Mouse (Mus musculus) E14TG2a.4 (cell line): Measurements from ENCODE around the gene Sirt5.

Experiments used
- H3K27me3 ChIP-seq: 2 replicates; pipeline ENCODE4 v1.6.1; 2014; ENCODE audit warnings: low read length, control low read depth; ENCODE audit not compliant: insufficient read depth
- H3K36me3 ChIP-seq: 2 replicates; pipeline ENCODE4 v1.6.1; 2014; ENCODE audit warnings: low read length, control low read depth; ENCODE audit not compliant: insufficient read depth
- H3K4me1 ChIP-seq: replicated peaks from 2 replicates; pipeline ENCODE4 v1.6.1; 2014; ENCODE audit warnings: low read depth, low read length, control low read depth
- H3K4me3 ChIP-seq: replicated peaks from 2 replicates; pipeline ENCODE4 v1.5.1; 2014; ENCODE audit warnings: mild to moderate bottlenecking, low read length
- H3K9me3 ChIP-seq: 2 replicates; pipeline ENCODE4 v1.6.1; 2014; ENCODE audit warnings: low read length, control low read depth
- CTCF ChIP-seq: conservative IDR thresholded peaks from 2 replicates; pipeline ENCODE4 v1.5.1; 2014; ENCODE audit warnings: low read length
- NANOG ChIP-seq: IDR thresholded peaks from 2 replicates; pipeline ENCODE4 v1.6.1; 2014; ENCODE audit warnings: borderline replicate concordance, low read length, mixed read lengths
- POU5F1 ChIP-seq: IDR thresholded peaks from 2 replicates; pipeline ENCODE4 v1.6.1; 2014; ENCODE audit warnings: low read length, borderline replicate concordance

Gene Sirt5

DNA sequence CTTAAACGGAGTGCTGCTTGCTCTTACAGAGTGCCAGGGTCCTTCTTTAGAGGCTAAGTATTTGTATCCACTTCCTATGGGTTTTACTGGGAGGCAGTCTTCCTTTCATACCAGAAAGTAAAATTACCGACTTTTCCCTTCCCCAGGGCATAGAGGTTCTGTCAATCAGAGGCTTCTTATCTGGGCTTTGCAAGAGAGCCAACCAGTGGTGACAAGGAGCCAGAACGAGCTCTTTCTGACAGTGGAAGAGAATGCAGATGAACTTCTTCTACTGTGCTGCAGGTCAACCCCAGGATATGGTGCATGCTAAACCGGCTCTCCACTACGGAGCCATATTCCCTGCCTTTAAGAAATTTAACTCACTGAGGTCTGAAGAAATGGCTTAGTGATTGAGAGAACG, 4.8 kb upstream of the Sirt5 start:
- Histone ChIP-seq H3K4me3 (no peak overlapping the region), H3K27me3 (peaks cover 26% of the 10 kb centered on the region), H3K4me1 (peaks cover 7% of the 10 kb centered on the region; the same call in 1 of the 2 replicates), H3K9me3 (no peaks in the 10 kb centered on the region), H3K36me3 (no peaks in the 10 kb centered on the region)
- TF ChIP-seq CTCF (no peak), POU5F1 (no peak), NANOG (no peak)

DNA sequence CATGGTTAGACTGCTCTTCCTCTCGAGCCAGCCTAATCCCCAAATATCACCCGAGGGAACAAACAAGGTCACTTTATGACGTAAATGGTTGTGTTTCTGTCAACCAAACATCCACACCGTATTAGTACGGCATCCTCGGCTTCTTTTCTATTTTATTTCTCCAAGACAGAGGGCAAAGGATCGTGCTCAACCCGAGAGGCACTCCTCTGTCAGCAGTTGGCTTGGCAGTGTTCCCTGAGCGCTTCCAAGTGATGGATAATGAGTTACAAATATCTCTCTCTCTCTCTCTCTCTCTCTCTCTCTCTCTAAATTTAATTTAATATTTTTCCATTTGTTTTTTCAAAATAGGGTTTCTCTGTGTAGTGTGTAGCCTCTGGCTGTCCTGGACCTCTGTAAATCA, 2.9 kb upstream of the Sirt5 start:
- H3K36me3 ChIP-seq: no peaks in the 10 kb centered on the region
- no peak overlapping the region for H3K4me3 ChIP-seq
- no peaks in the 10 kb centered on the region for H3K9me3 ChIP-seq
- H3K27me3 ChIP-seq: peaks cover 19% of the 10 kb centered on the region
- TF ChIP-seq POU5F1 (no peak), CTCF (no peak), NANOG (no peak)
- peaks cover 15% of the 10 kb centered on the region for H3K4me1 ChIP-seq

DNA sequence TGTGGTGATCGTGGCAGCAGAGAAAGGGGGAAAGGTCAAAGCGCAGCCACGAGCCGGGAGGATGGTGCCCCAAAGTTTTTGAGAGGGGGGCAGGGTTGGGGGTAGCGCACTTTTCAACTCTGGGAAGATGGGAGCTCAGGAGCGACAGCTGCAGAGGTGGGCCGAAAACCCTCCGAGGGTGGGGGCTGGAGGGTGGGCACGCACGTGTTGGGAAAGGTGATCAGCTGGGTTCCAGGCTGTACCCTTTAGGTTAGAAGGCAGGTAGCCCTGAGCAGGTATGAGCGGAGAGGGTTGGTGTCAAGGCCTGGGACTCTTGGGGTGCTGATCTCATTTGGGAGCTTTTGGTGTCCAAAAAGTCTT, 509 bp downstream of the Sirt5 start:
- peaks cover 15% of the 10 kb centered on the region for H3K4me1 ChIP-seq
- peak overlapping the region; percentile 84 for H3K4me3 ChIP-seq
- H3K36me3 ChIP-seq: 0 out of 2 replicates have a peak, but pooled peaks cover under 1% of the 10 kb centered on the region
- peaks cover 12% of the 10 kb centered on the region for H3K27me3 ChIP-seq
- TF ChIP-seq POU5F1 (no peak), CTCF (no peak), NANOG (no peak)
- no peaks in the 10 kb centered on the region for H3K9me3 ChIP-seq

DNA sequence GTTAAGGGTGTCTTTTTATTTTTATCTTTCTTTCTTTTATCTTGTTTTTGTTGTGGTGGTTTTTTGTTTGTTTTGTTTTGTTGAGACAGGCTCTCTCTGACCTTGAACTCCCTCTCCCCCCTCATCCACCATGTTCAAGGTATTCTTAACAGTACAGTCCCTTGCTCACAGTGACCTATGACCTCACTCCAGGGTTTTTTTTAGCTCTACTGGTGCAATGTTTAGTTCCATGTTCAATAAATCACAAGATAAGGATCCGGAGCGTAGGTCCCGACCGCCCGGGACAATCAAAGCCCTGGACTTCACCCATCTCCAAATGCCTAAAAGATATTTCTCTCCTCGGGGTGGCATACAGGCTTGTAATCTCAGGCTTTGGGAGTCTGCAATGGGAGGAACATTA, 4.8 kb downstream of the Sirt5 start:
- Histone ChIP-seq H3K27me3 (no peaks in the 10 kb centered on the region), H3K4me1 (peaks cover 22% of the 10 kb centered on the region), H3K36me3 (peaks cover 16% of the 10 kb centered on the region; the same call in 1 of the 2 replicates), H3K4me3 (no peak overlapping the region), H3K9me3 (no peaks in the 10 kb centered on the region)
- no peak for TF ChIP-seq NANOG
- TF ChIP-seq CTCF: no peak
- no peak for TF ChIP-seq POU5F1

DNA sequence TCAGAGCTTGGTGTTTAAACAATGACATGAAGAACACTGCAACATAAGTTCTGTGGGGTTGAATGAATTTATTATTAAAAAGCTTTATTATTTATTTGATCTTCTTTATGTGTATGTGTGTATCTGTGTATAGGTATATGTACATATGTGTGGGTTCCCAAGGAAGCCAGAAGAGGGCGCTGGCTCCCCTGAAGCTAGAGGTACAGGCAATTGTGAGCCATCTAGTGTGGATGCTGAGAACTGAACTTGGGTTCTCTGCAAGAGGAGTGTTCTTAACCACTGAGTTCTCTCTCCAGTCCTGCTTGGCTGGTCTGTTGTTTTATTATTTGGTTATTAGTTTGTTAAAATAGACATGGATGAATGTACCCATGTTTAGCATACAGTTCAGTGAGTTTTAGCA, 7.6 kb downstream of the Sirt5 start:
- Histone ChIP-seq H3K9me3 (peaks cover 5% of the 10 kb centered on the region; the same call in 1 of the 2 replicates), H3K4me3 (no peak overlapping the region), H3K36me3 (peaks cover 30% of the 10 kb centered on the region), H3K4me1 (peaks cover 15% of the 10 kb centered on the region), H3K27me3 (no peaks in the 10 kb centered on the region)
- peak; percentile 60 for TF ChIP-seq CTCF
- TF ChIP-seq POU5F1: no peak

DNA sequence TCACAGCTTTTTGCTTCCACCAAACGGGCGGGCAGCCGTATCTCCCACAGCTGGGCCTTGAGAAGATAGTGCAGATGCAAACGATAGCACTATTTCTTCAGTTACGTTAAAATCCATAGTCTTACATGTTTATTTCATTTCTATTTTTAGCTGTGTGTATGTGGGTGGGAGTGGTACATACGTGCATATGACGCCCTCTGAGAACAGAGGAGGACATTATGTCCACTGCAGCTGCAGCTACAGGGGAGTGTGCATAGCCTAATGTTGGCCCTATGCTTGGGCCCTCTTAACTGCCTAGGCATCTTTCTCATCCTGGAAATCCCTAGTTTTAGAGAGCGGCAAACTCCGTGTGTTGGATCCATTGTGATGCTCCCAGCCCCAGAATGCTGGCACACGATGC, 8.9 kb downstream of the Sirt5 start:
- Histone ChIP-seq H3K36me3 (peaks cover 31% of the 10 kb centered on the region), H3K9me3 (peaks cover 7% of the 10 kb centered on the region; the same call in 1 of the 2 replicates), H3K4me3 (no peak overlapping the region), H3K27me3 (no peaks in the 10 kb centered on the region), H3K4me1 (peaks cover 15% of the 10 kb centered on the region)
- TF ChIP-seq NANOG (no peak), POU5F1 (no peak), CTCF (no peak)

DNA sequence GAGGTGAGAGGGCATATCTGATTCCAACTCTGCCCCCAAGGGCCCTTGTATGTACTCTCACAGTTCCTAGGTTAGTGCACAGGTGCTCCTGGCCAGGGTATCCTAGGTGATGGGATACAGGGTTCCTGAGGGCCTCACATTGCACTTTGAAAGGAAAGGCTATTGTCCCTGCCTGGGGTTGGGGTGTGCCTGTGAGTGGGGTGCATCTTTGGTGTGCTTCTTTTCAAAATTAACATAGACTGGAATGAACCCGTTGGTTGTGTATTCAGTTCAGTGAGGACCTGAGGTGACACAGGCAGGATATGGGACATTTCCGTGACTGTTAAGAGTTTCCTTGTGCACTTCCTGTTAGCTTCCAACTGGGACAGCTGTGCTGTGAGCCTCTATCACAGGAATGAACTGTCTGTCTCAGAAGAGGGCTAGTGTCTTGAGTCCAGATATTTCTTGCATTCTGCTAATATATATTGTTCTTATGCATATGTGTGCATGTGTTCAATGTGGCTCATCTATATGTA, 9.7 kb downstream of the Sirt5 start:
- Histone ChIP-seq H3K36me3 (peaks cover 31% of the 10 kb centered on the region), H3K4me3 (no peak overlapping the region), H3K27me3 (no peaks in the 10 kb centered on the region), H3K4me1 (peaks cover 15% of the 10 kb centered on the region), H3K9me3 (peaks cover 7% of the 10 kb centered on the region; the same call in 1 of the 2 replicates)
- TF ChIP-seq CTCF (no peak), NANOG (no peak), POU5F1 (no peak)

DNA sequence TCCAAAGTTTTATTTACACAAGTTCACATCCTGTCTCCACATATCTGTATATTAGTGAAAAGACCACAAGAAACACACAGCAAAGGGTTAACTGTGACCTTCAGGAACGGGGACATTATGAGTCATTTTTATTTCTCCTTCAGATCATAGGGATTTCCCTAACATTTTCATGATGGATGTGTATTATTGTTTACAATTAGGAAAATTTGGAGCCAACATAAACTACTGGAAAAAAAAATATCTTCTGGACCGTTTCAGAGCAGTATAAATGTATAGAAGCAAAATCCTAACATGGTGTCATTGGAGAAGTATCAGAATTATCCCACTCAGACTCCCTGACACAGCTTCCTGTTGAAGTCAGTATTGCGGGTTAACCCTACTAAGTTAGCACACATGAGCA, 14.7 kb downstream of the Sirt5 start:
- H3K9me3 ChIP-seq: peaks cover 34% of the 10 kb centered on the region
- H3K4me1 ChIP-seq: peaks cover 4% of the 10 kb centered on the region
- no peaks in the 10 kb centered on the region for H3K27me3 ChIP-seq
- TF ChIP-seq NANOG (no peak), POU5F1 (no peak), CTCF (no peak)
- H3K36me3 ChIP-seq: peaks cover 29% of the 10 kb centered on the region
- H3K4me3 ChIP-seq: no peak overlapping the region

DNA sequence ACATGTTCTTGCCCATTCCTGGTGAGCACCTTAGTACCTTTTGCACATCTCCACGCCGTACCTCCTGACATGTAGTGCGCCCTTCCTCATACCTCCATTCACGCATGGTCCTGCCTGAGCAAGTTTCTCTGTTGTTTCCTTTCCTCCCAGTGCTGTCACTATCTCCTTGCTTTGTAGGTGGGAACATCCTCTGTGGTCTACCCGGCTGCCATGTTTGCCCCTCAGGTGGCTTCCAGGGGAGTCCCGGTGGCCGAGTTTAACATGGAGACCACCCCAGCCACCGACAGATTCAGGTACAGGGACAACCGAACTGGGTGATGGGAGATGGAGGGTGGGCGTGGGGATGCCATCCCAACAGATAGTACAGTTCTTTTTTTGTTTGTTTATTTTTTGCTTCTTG, 20.0 kb downstream of the Sirt5 start:
- Histone ChIP-seq H3K4me1 (no peaks in the 10 kb centered on the region), H3K36me3 (peaks cover 27% of the 10 kb centered on the region), H3K27me3 (no peaks in the 10 kb centered on the region), H3K4me3 (no peak overlapping the region), H3K9me3 (peaks cover 45% of the 10 kb centered on the region)
- no peak for TF ChIP-seq POU5F1
- no peak for TF ChIP-seq NANOG
- no peak for TF ChIP-seq CTCF
